Mouse (Mus musculus): ENCODE data around the gene Ism1. TPM values are rescaled to one million over a fixed set of nuclear protein-coding genes. Genes with fewer than 3 reads are reported as not detected.
A peak's percentile ranks its signal among the peaks of the same experiment; 100 is the strongest.

The Ism1 gene
- polyA plus RNA-seq, 1 experiment from 2014 or later: 0.74 TPM

DNA sequence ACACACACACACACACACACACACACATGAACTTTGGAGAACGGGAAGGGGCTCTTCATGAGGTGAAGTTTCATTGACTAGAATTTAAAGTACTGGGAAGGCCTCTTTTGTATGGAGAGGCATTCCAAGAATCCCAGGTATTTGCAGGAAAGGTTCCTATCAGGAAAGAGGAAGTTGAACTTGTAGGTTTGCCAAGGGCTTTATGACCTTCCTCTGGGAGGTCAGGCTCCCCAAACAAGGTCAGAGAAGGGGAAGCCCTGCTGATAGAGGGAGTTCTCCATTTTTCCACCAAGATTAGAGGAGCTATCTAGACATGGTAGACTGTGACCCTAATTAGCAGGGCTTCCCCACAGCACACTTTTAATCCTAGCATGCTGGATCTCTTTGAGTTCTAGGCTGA, 39.8 kb downstream of the Ism1 start:
- no peak for ATAC-seq (ENCODE audit: low FRiP score, low read depth)
- WGBS: 85% methylated on average over 1 of the region's 1 CpGs

DNA sequence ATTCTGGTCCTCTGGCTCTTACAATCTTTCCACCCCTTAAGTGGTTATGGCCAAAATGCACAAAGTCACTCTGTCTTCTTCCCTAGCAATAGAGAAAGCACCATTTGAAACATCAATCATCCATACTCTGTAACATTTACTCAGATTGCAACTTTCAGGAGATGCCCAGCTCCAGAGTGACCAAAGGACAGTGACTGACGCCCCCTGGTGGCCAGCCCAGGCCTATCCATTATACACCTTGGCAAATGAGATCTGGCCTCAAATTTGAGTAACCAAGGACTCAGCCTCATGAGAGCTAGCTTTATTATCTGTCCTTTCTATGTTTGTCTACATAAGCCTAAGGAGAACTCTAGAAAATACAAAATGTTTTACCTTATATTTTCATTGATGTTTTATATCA, 44.7 kb downstream of the Ism1 start:
- no peaks in the 10 kb centered on the region for H3K36me3 ChIP-seq
- H3K4me3 ChIP-seq: no peak overlapping the region
- 5% methylated on average over 1 of the region's 1 CpGs for WGBS
- H3K27ac ChIP-seq (replicated peaks): no peak overlapping the region
- no peak overlapping the region for H3K4me2 ChIP-seq (replicated peaks)
- H3K9me3 ChIP-seq: no peaks in the 10 kb centered on the region
- no peaks in the 10 kb centered on the region; the same call in 1 of the 2 replicates for H3K4me1 ChIP-seq
- H3K9ac ChIP-seq (replicated peaks): no peak overlapping the region
- no peaks in the 10 kb centered on the region for H3K27me3 ChIP-seq
- ATAC-seq (ENCODE audit: low FRiP score, low read depth): peak; percentile 65

More for the DNA sequence above, 39.8 kb downstream of the Ism1 start:
- 0 out of 2 replicates have a peak, but pooled peaks cover 4% of the 10 kb centered on the region for H3K9me3 ChIP-seq
- H3K27ac ChIP-seq (replicated peaks): no peak overlapping the region
- no peaks in the 10 kb centered on the region for H3K4me1 ChIP-seq
- H3K27me3 ChIP-seq: no peaks in the 10 kb centered on the region
- no peak overlapping the region for H3K9ac ChIP-seq (replicated peaks)
- H3K36me3 ChIP-seq: no peaks in the 10 kb centered on the region
- no peak overlapping the region for H3K4me3 ChIP-seq
- no peak overlapping the region for H3K4me2 ChIP-seq (replicated peaks)

- H3K27ac ChIP-seq (replicated peaks): no peak overlapping the region
- ATAC-seq (ENCODE audit: low FRiP score, low read depth): no peak
- H3K27me3 ChIP-seq: no peaks in the 10 kb centered on the region
- no peak overlapping the region for H3K4me3 ChIP-seq
- no peak overlapping the region for H3K4me2 ChIP-seq (replicated peaks)
- H3K9ac ChIP-seq (replicated peaks): no peak overlapping the region
- H3K9me3 ChIP-seq: no peaks in the 10 kb centered on the region
- no peaks in the 10 kb centered on the region for H3K36me3 ChIP-seq
- 57% methylated on average over 3 of the region's 3 CpGs for WGBS
- no peaks in the 10 kb centered on the region; the same call in 1 of the 2 replicates for H3K4me1 ChIP-seq
These were observed 45.3 kb downstream of the Ism1 start for GRCm38 (mm10) chr2:139723304-139723703.

DNA sequence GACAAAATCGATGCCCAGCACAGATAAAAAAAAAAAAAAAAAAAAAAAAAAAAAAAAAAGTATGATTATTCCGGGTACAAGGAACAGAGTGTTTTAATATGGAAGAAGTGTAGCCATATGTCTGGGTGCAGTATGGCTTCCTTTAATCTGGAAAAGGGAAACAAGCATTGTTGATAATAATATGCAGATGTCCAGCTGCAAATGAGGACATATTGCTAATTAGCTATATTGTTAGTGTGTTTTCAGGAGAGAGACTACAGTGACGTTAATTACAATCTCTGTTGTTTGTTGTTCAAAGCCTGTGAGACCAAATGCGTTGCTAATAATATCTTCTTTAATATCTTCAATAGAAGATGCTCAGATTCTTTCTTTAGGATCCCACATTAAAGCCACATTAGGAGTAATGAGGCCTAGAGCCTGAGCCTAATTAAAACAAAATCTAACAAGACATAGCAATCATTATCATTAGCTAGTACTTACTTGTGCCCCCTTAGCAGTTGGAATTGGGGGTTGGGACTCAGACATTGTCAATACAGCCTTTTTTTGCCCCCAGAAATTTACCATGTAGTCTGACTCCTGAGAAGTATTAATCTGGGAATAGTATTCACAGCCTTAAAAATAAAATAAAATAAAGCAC, 46.3 kb downstream of the Ism1 start:
- Histone ChIP-seq H3K4me2 (replicated peaks) (no peak overlapping the region), H3K27ac (replicated peaks) (no peak overlapping the region), H3K9ac (replicated peaks) (no peak overlapping the region), H3K9me3 (no peaks in the 10 kb centered on the region), H3K36me3 (no peaks in the 10 kb centered on the region), H3K4me1 (no peaks in the 10 kb centered on the region; the same call in 1 of the 2 replicates), H3K4me3 (no peak overlapping the region), H3K27me3 (no peaks in the 10 kb centered on the region)
- 74% methylated on average over 4 of the region's 4 CpGs for WGBS
- ATAC-seq (ENCODE audit: low FRiP score, low read depth): no peak

GRCm38 (mm10) chr2:139725328-139725727, 47.4 kb downstream of the Ism1 start:
- no peaks in the 10 kb centered on the region for H3K36me3 ChIP-seq
- no peaks in the 10 kb centered on the region; the same call in 1 of the 2 replicates for H3K4me1 ChIP-seq
- H3K27me3 ChIP-seq: no peaks in the 10 kb centered on the region
- no peaks in the 10 kb centered on the region for H3K9me3 ChIP-seq
- H3K4me2 ChIP-seq (replicated peaks): no peak overlapping the region
- H3K9ac ChIP-seq (replicated peaks): no peak overlapping the region
- 73% methylated on average over 3 of the region's 3 CpGs for WGBS
- no peak overlapping the region for H3K27ac ChIP-seq (replicated peaks)
- no peak for ATAC-seq (ENCODE audit: low FRiP score, low read depth)
- no peak overlapping the region for H3K4me3 ChIP-seq

GRCm38 (mm10) chr2:139728060-139728459, 50.1 kb downstream of the Ism1 start:
- H3K36me3 ChIP-seq: no peaks in the 10 kb centered on the region
- ATAC-seq (ENCODE audit: low FRiP score, low read depth): no peak
- 87% methylated on average over 2 of the region's 2 CpGs for WGBS

GRCm38 (mm10) chr2:139729377-139729776, 51.4 kb downstream of the Ism1 start:
- no peaks in the 10 kb centered on the region for H3K27me3 ChIP-seq
- H3K27ac ChIP-seq (replicated peaks): no peak overlapping the region
- no peaks in the 10 kb centered on the region for H3K9me3 ChIP-seq
- no peak overlapping the region for H3K4me2 ChIP-seq (replicated peaks)
- H3K4me3 ChIP-seq: no peak overlapping the region
- no peak overlapping the region for H3K9ac ChIP-seq (replicated peaks)
- H3K36me3 ChIP-seq: no peaks in the 10 kb centered on the region
- H3K4me1 ChIP-seq: no peaks in the 10 kb centered on the region
- no peak for ATAC-seq (ENCODE audit: low FRiP score, low read depth)
- WGBS: 79% methylated on average over 5 of the region's 5 CpGs

More at GRCm38 (mm10) chr2:139728060-139728459, 50.1 kb downstream of the Ism1 start:
- Histone ChIP-seq H3K9me3 (no peaks in the 10 kb centered on the region), H3K4me1 (no peaks in the 10 kb centered on the region; the same call in 1 of the 2 replicates), H3K4me2 (replicated peaks) (no peak overlapping the region), H3K27me3 (no peaks in the 10 kb centered on the region), H3K4me3 (no peak overlapping the region), H3K9ac (replicated peaks) (no peak overlapping the region), H3K27ac (replicated peaks) (no peak overlapping the region)

GRCm38 (mm10) chr2:139742381-139742780, 64.4 kb downstream of the Ism1 start:
- no peak overlapping the region for H3K4me3 ChIP-seq
- H3K36me3 ChIP-seq: no peaks in the 10 kb centered on the region
- peaks cover 9% of the 10 kb centered on the region for H3K4me1 ChIP-seq
- ATAC-seq (ENCODE audit: low FRiP score, low read depth): 0 out of 2 replicates have a peak, but pooled peaks have one; percentile 45
- H3K9ac ChIP-seq (replicated peaks): no peak overlapping the region
- no peaks in the 10 kb centered on the region for H3K9me3 ChIP-seq
- 75% methylated on average over 1 of the region's 1 CpGs for WGBS
- no peak overlapping the region for H3K27ac ChIP-seq (replicated peaks)
- H3K27me3 ChIP-seq: no peaks in the 10 kb centered on the region
- no peak overlapping the region for H3K4me2 ChIP-seq (replicated peaks)

DNA sequence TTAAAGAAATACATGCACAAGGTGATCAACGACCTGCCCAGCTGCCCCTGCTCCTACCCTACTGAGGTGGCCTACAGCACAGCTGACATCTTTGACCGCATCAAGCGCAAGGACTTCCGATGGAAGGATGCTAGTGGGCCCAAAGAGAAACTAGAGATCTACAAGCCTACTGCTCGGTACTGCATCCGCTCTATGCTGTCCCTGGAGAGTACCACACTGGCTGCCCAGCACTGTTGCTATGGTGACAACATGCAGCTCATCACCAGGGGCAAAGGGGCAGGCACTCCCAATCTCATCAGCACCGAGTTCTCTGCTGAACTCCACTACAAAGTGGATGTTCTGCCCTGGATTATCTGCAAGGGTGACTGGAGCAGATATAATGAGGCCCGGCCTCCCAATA, 79.0 kb downstream of the Ism1 start:
- Histone ChIP-seq H3K9ac (replicated peaks) (no peak overlapping the region), H3K4me3 (no peak overlapping the region), H3K27me3 (no peaks in the 10 kb centered on the region), H3K9me3 (no peaks in the 10 kb centered on the region), H3K4me1 (peaks cover 3% of the 10 kb centered on the region; the same call in 1 of the 2 replicates), H3K36me3 (no peaks in the 10 kb centered on the region), H3K4me2 (replicated peaks) (no peak overlapping the region), H3K27ac (replicated peaks) (0 out of 2 replicates have a peak overlapping the region, but pooled peaks have one; percentile 35)
- WGBS: 63% methylated on average over 8 of the region's 8 CpGs
- ATAC-seq (ENCODE audit: low FRiP score, low read depth): peak; percentile 93

DNA sequence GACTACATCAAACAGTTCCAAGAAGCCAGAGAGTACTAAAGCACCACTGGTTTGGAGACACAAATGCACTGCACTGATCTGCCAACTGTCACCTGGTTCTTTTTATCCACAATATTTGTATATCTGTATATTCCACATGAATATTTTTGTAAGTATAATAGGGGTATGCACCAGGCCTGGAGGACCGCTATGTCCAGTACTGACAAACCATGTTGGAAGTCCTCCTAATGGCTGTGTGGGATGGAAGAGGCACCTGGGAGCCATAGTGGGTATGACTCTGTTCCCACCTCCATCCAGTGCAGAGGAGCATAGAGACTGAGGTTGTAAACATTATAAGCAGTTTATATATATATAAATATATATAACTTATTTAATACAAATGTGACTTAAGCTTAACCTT, 79.5 kb downstream of the Ism1 start:
- H3K4me3 ChIP-seq: no peak overlapping the region
- H3K36me3 ChIP-seq: no peaks in the 10 kb centered on the region
- H3K9ac ChIP-seq (replicated peaks): no peak overlapping the region
- 0 out of 2 replicates have a peak overlapping the region, but pooled peaks have one; percentile 35 for H3K27ac ChIP-seq (replicated peaks)
- 0 out of 2 replicates have a peak, but pooled peaks have one; percentile 11 for ATAC-seq (ENCODE audit: low FRiP score, low read depth)
- no peaks in the 10 kb centered on the region for H3K27me3 ChIP-seq
- no peak overlapping the region for H3K4me2 ChIP-seq (replicated peaks)
- H3K4me1 ChIP-seq: peaks cover 3% of the 10 kb centered on the region; the same call in 1 of the 2 replicates
- no peaks in the 10 kb centered on the region for H3K9me3 ChIP-seq
- WGBS: 89% methylated on average over 1 of the region's 1 CpGs

- H3K27me3 ChIP-seq: no peaks in the 10 kb centered on the region
- no peak overlapping the region for H3K4me2 ChIP-seq (replicated peaks)
- H3K4me3 ChIP-seq: no peak overlapping the region
- no peaks in the 10 kb centered on the region for H3K9me3 ChIP-seq
- no peak for ATAC-seq (ENCODE audit: low FRiP score, low read depth)
- no peaks in the 10 kb centered on the region for H3K4me1 ChIP-seq
- H3K9ac ChIP-seq (replicated peaks): no peak overlapping the region
- 75% methylated on average over 5 of the region's 5 CpGs for WGBS
- no peak overlapping the region for H3K27ac ChIP-seq (replicated peaks)
- no peaks in the 10 kb centered on the region for H3K36me3 ChIP-seq
These were observed 86.4 kb downstream of the Ism1 start for GRCm38 (mm10) chr2:139764355-139764754.

- Histone ChIP-seq H3K27me3 (no peaks in the 10 kb centered on the region), H3K9ac (replicated peaks) (no peak overlapping the region), H3K9me3 (no peaks in the 10 kb centered on the region), H3K27ac (replicated peaks) (no peak overlapping the region), H3K4me1 (no peaks in the 10 kb centered on the region), H3K4me3 (no peak overlapping the region), H3K4me2 (replicated peaks) (no peak overlapping the region), H3K36me3 (no peaks in the 10 kb centered on the region)
- 91% methylated on average over 8 of the region's 8 CpGs for WGBS
- no peak for ATAC-seq (ENCODE audit: low FRiP score, low read depth)
These were observed 97.1 kb downstream of the Ism1 start for GRCm38 (mm10) chr2:139774949-139775570.
